Mouse (Mus musculus) MEL-GATA-1-ER (cell line): ENCODE data around the gene Cd200r3.

Source experiments
- DNase-seq: peaks from one replicate; pipeline ENCODE4 v3.0.0-alpha.2; 2012; ENCODE audit warnings: low read depth; ENCODE audit errors: extremely low read depth

Cd200r3 gene

GRCm38 (mm10) chr16:45030796-45031195 is 87.3 kb downstream of the Cd200r3 start:
- no peak for DNase-seq
